Mouse (Mus musculus): ENCODE measurements at regions not wholly inside any gene's neighbourhood (a gene's known extent, or its start where the extent isn't known, plus 50 kb on each side); places are given as distances from the start of the nearest gene placed in this dataset.
A peak's percentile ranks its signal among the peaks of the same experiment; 100 is the strongest.

- no peak for DNase-seq (ENCODE audit: extremely low spot score in 1 of 2, low spot score in 2 of 2)
- no peak overlapping the region for H3K27ac ChIP-seq
Observed at GRCm38 (mm10) chr15:11774717-11775116, 132.4 kb downstream of the Npr3 start.

GRCm38 (mm10) chr15:11770596-11770995, 136.5 kb downstream of the Npr3 start:
- no peak overlapping the region for H3K4me3 ChIP-seq

More at GRCm38 (mm10) chr15:11774717-11775116, 132.4 kb downstream of the Npr3 start:
- no peak for TF ChIP-seq CTCF (IDR thresholded peaks at IDR 0.05)
- no peak overlapping the region for H3K4me3 ChIP-seq
- intact Hi-C loops (cut with DNase I), result no loop called here

GRCm38 (mm10) chr15:11757963-11758362, 149.1 kb downstream of the Npr3 start:
- DNase-seq (ENCODE audit: extremely low spot score in 1 of 2, low spot score in 2 of 2), result no peak
- no peak for TF ChIP-seq CTCF (IDR thresholded peaks at IDR 0.05)
- no peak overlapping the region for H3K27ac ChIP-seq
- intact Hi-C loops (cut with DNase I), result no loop called here
- no peak overlapping the region for H3K4me3 ChIP-seq

More at GRCm38 (mm10) chr15:11770596-11770995, 136.5 kb downstream of the Npr3 start:
- intact Hi-C loops (cut with DNase I), result no loop called here
- TF ChIP-seq CTCF (IDR thresholded peaks at IDR 0.05), result no peak
- H3K27ac ChIP-seq, result no peak overlapping the region
- no peak for DNase-seq (ENCODE audit: extremely low spot score in 1 of 2, low spot score in 2 of 2)

GRCm38 (mm10) chr15:11756786-11757185, 150.3 kb downstream of the Npr3 start:
- intact Hi-C loops (cut with DNase I), result no loop called here
- no peak for TF ChIP-seq CTCF (IDR thresholded peaks at IDR 0.05)
- DNase-seq (ENCODE audit: extremely low spot score in 1 of 2, low spot score in 2 of 2), result no peak
- Histone ChIP-seq H3K27ac (no peak overlapping the region), H3K4me3 (no peak overlapping the region)

- Histone ChIP-seq H3K4me3 (no peak overlapping the region), H3K27ac (no peak overlapping the region)
- peak; percentile 90 for TF ChIP-seq CTCF (IDR thresholded peaks at IDR 0.05)
- intact Hi-C loops (cut with DNase I), result loop anchor here (1.0 to 5.0 kb wide), 4 partner anchors 156 to 346 kb away; no protein-coding TSS in a partner anchor
- peak; percentile 35 to 51 for DNase-seq (ENCODE audit: extremely low spot score in 1 of 2, low spot score in 2 of 2)
Observed at GRCm38 (mm10) chr15:11753216-11753615, 153.9 kb downstream of the Npr3 start.

GRCm38 (mm10) chr15:11750893-11751292, 156.2 kb downstream of the Npr3 start:
- Histone ChIP-seq H3K27ac (no peak overlapping the region), H3K4me3 (no peak overlapping the region)
- intact Hi-C loops (cut with DNase I), result loop anchor here (5.0 kb wide), 1 partner anchor 344 kb away; no protein-coding TSS in a partner anchor
- TF ChIP-seq CTCF (IDR thresholded peaks at IDR 0.05), result no peak
- DNase-seq (ENCODE audit: extremely low spot score in 1 of 2, low spot score in 2 of 2), result no peak

- no peak for DNase-seq (ENCODE audit: extremely low spot score in 1 of 2, low spot score in 2 of 2)
- Histone ChIP-seq H3K4me3 (no peak overlapping the region), H3K27ac (no peak overlapping the region)
- intact Hi-C loops (cut with DNase I), result loop anchor here (10.0 kb wide), 1 partner anchor 335 kb away; no protein-coding TSS in a partner anchor
- no peak for TF ChIP-seq CTCF (IDR thresholded peaks at IDR 0.05)
Observed at GRCm38 (mm10) chr15:11749509-11749908, 157.6 kb downstream of the Npr3 start.

- no peak overlapping the region for H3K27ac ChIP-seq
- no peak overlapping the region for H3K4me3 ChIP-seq
- TF ChIP-seq CTCF (IDR thresholded peaks at IDR 0.05), result no peak
- intact Hi-C loops (cut with DNase I), result loop anchor here (10.0 kb wide), 1 partner anchor 336 kb away; no protein-coding TSS in a partner anchor
- no peak for DNase-seq (ENCODE audit: extremely low spot score in 1 of 2, low spot score in 2 of 2)
Observed at GRCm38 (mm10) chr15:11748306-11748705, 158.8 kb downstream of the Npr3 start.

- Histone ChIP-seq H3K4me3 (no peak overlapping the region), H3K27ac (no peak overlapping the region)
- no peak for DNase-seq (ENCODE audit: extremely low spot score in 1 of 2, low spot score in 2 of 2)
- intact Hi-C loops (cut with DNase I), result loop anchor here (10.0 kb wide), 1 partner anchor 338 kb away; no protein-coding TSS in a partner anchor
- TF ChIP-seq CTCF (IDR thresholded peaks at IDR 0.05), result no peak
Observed at GRCm38 (mm10) chr15:11746754-11747153, 160.3 kb downstream of the Npr3 start.

GRCm38 (mm10) chr15:11745629-11746372, 161.3 kb downstream of the Npr3 start:
- H3K27ac ChIP-seq, result no peak overlapping the region
- no peak overlapping the region for H3K4me3 ChIP-seq
- DNase-seq (ENCODE audit: extremely low spot score in 1 of 2, low spot score in 2 of 2), result no peak
- intact Hi-C loops (cut with DNase I), result loop anchor here (10.0 kb wide), 1 partner anchor 339 kb away; no protein-coding TSS in a partner anchor
- TF ChIP-seq CTCF (IDR thresholded peaks at IDR 0.05), result no peak

GRCm38 (mm10) chr15:11744903-11745302, 162.2 kb downstream of the Npr3 start:
- Histone ChIP-seq H3K4me3 (no peak overlapping the region), H3K27ac (no peak overlapping the region)
- TF ChIP-seq CTCF (IDR thresholded peaks at IDR 0.05), result no peak
- intact Hi-C loops (cut with DNase I), result loop anchor here (10.0 kb wide), 1 partner anchor 340 kb away; no protein-coding TSS in a partner anchor
- DNase-seq (ENCODE audit: extremely low spot score in 1 of 2, low spot score in 2 of 2), result no peak

- no peak for TF ChIP-seq CTCF (IDR thresholded peaks at IDR 0.05)
- Histone ChIP-seq H3K27ac (no peak overlapping the region), H3K4me3 (no peak overlapping the region)
- no peak for DNase-seq (ENCODE audit: extremely low spot score in 1 of 2, low spot score in 2 of 2)
- intact Hi-C loops (cut with DNase I), result loop anchor here (10.0 kb wide), 1 partner anchor 341 kb away; no protein-coding TSS in a partner anchor
Observed at GRCm38 (mm10) chr15:11744296-11744695, 162.8 kb downstream of the Npr3 start.
